7 mouse cellular contexts compared by ENCODE assay signal in genomic region chr7:82175327-82175721, GRCm38 (mm10). TPM values are rescaled to one million over a fixed set of nuclear protein-coding genes. Genes with fewer than 3 reads are reported as not detected.
DNase-seq lines count a peak whose midpoint lies in the region; ATAC-seq and TF ChIP-seq lines count a peak whose summit lies in the region.

No protein-coding gene starts in this region.

- no peak for TF ChIP-seq EP300 in lung, postnatal 0 days (IDR thresholded peaks at IDR 0.05)

- no peak for ATAC-seq in lung, postnatal 0 days
- no peak for ATAC-seq in forebrain, embryonic 12.5 days (ENCODE audit: low FRiP score)
- no peak for ATAC-seq in frontal cortex, adult (ENCODE audit: low TSS enrichment)

- H3K9ac ChIP-seq in lung, postnatal 0 days (replicated peaks; ENCODE audit: low read depth), result no peak overlapping the region
- peak overlapping the region; percentile 63 for H3K9ac ChIP-seq in forebrain, embryonic 12.5 days

- no peaks in the 10 kb centered on the region for H3K4me1 ChIP-seq in lung, postnatal 0 days (ENCODE audit: insufficient read depth, low read depth, low read length)
- no peaks in the 10 kb centered on the region for H3K4me1 ChIP-seq in lung, adult 2 months (ENCODE audit: control insufficient read depth, insufficient read depth, low read length)
- peaks cover 16% of the 10 kb centered on the region; the same call in 1 of the 2 replicates for H3K4me1 ChIP-seq in forebrain, embryonic 12.5 days
- peaks cover 28% of the 10 kb centered on the region for H3K4me1 ChIP-seq in limb, embryonic 10.5 days

- H3K27me3 ChIP-seq in lung, postnatal 0 days (replicated peaks; ENCODE audit: insufficient read depth, low read length), result no peaks in the 10 kb centered on the region
- 0 out of 2 replicates have a peak, but pooled peaks cover 9% of the 10 kb centered on the region for H3K27me3 ChIP-seq in forebrain, embryonic 12.5 days
- H3K27me3 ChIP-seq in limb, embryonic 10.5 days (ENCODE audit: low read depth, poor library complexity, severe bottlenecking), result peaks cover 10% of the 10 kb centered on the region

- H3K27ac ChIP-seq in lung, postnatal 0 days (ENCODE audit: low read length), result no peak overlapping the region
- H3K27ac ChIP-seq in forebrain, embryonic 12.5 days, result no peak overlapping the region; the same call in 1 of the 2 replicates
- peak overlapping the region; percentile 86 for H3K27ac ChIP-seq in limb, embryonic 10.5 days

- no peaks in the 10 kb centered on the region for H3K36me3 ChIP-seq in lung, postnatal 0 days (ENCODE audit: insufficient read depth, low read length)
- no peaks in the 10 kb centered on the region for H3K36me3 ChIP-seq in forebrain, embryonic 12.5 days (replicated peaks)
- H3K36me3 ChIP-seq in limb, embryonic 10.5 days, result no peaks in the 10 kb centered on the region

- no peak for TF ChIP-seq CTCF in lung, postnatal 0 days (IDR thresholded peaks at IDR 0.05)
- no peak for TF ChIP-seq CTCF in lung, adult 2 months (IDR thresholded peaks at IDR 0.05; ENCODE audit: insufficient read depth, low read length)

- TF ChIP-seq POLR2A in lung, adult 2 months (IDR thresholded peaks at IDR 0.05; ENCODE audit: borderline replicate concordance, extremely low read depth, low read depth, low read length), result no peak

- no peaks in the 10 kb centered on the region for H3K9me3 ChIP-seq in lung, postnatal 0 days (ENCODE audit: low read length)
- H3K9me3 ChIP-seq in forebrain, embryonic 12.5 days, result peaks cover 3% of the 10 kb centered on the region; the same call in 1 of the 2 replicates
- H3K9me3 ChIP-seq in limb, embryonic 10.5 days (replicated peaks), result no peaks in the 10 kb centered on the region

- WGBS in lung, postnatal 0 days, result 3% methylated on average over 15 of the region's 16 CpGs
- WGBS in lung, adult 2 months, result 4% methylated on average over 16 of the region's 16 CpGs
- WGBS in forebrain, embryonic 12.5 days, result under 1% methylated on average over 16 of the region's 16 CpGs
- under 1% methylated on average over 16 of the region's 16 CpGs for WGBS in limb, embryonic 10.5 days

- peak overlapping the region; percentile 83 for H3K4me2 ChIP-seq in lung, postnatal 0 days (replicated peaks; ENCODE audit: low read depth, low read length)
- peak overlapping the region; percentile 86 for H3K4me2 ChIP-seq in forebrain, embryonic 12.5 days

- no peak for DNase-seq in lung, postnatal 0 days (ENCODE audit: low spot score)
- no peak for DNase-seq in lung, adult 2 months
- DNase-seq in limb, embryonic 10.5 days (ENCODE audit: low spot score), result no peak
- DNase-seq in retina, postnatal 1 day, result peak; percentile 25
- DNase-seq in layer of hippocampus, adult 9-10 months (ENCODE audit: low spot score), result no peak

- H3K4me3 ChIP-seq in lung, postnatal 0 days (ENCODE audit: low read depth, low read length), result peak overlapping the region; percentile 38
- H3K4me3 ChIP-seq in lung, adult 2 months (replicated peaks; ENCODE audit: extremely low read depth, low read depth, low read length), result no peak overlapping the region
- H3K4me3 ChIP-seq in forebrain, embryonic 12.5 days (replicated peaks), result peak overlapping the region; percentile 78
- peak overlapping the region; percentile 82 for H3K4me3 ChIP-seq in limb, embryonic 10.5 days

RNA-seq across cellular contexts. Expression of gene Sh3gl3, which starts 1.7 kb away (rescaled TPM):
- 2.5 and 2.6 TPM in 2 replicates for polyA plus RNA-seq in lung, postnatal 0 days (2015; fragmentation: Nextera tagmentation; extraction: Ambion mirVana)
- 0.17 and 0.73 TPM in 2 replicates for polyA plus RNA-seq in lung, adult 2 months (2012; rRNA removed)
- polyA plus RNA-seq in forebrain, embryonic 12.5 days (2016; fragmentation: Nextera tagmentation; extraction: Ambion mirVana), result 20.7 and 21.1 TPM in 2 replicates
- 11.1 and 15.6 TPM in 2 replicates for polyA plus RNA-seq in limb, embryonic 10.5 days (2016; fragmentation: Nextera tagmentation; extraction: Ambion mirVana)
